Mouse (Mus musculus) CH12.LX (cell line): ENCODE measurements around the gene Psmd13.

Experiments used
- CHD1 ChIP-seq: IDR thresholded peaks from 2 replicates; pipeline ENCODE4 v1.6.1; 2012; ENCODE audit warnings: low read depth, low read length, improper control_type of control experiment, inconsistent platforms
- EP300 ChIP-seq: IDR thresholded peaks from 2 replicates; pipeline ENCODE4 v1.6.1; 2011; ENCODE audit warnings: low read length, improper control_type of control experiment
- MAFK ChIP-seq: IDR thresholded peaks from 2 replicates; pipeline ENCODE4 v1.6.1; 2011; ENCODE audit warnings: low read length, improper control_type of control experiment; ENCODE audit not compliant: insufficient replicate concordance
- MXI1 ChIP-seq: IDR thresholded peaks from 2 replicates; pipeline ENCODE4 v1.6.1; 2011; ENCODE audit warnings: mild to moderate bottlenecking, low read depth, low read length, improper control_type of control experiment
- ZMIZ1 ChIP-seq: IDR thresholded peaks from 2 replicates; pipeline ENCODE4 v1.6.1; 2012; ENCODE audit warnings: low read depth, mild to moderate bottlenecking, inconsistent platforms, low read length, improper control_type of control experiment

- no peak for TF ChIP-seq MAFK
- TF ChIP-seq EP300 = no peak
- TF ChIP-seq CHD1 = no peak
- TF ChIP-seq MXI1 = no peak
- no peak for TF ChIP-seq ZMIZ1
These were observed 17.4 kb downstream of the Psmd13 start for GRCm38 (mm10) chr7:140899121-140899520.
